Mouse (Mus musculus): Measurements from ENCODE around the gene Dnajc12. TPM values are rescaled to one million over a fixed set of nuclear protein-coding genes. Genes with fewer than 3 reads are reported as not detected.
"Not testable (repeated sequence)": the region's sequence is repeated elsewhere in the genome, so short reads cannot be mapped to it uniquely, and the experiment has no call there.

Gene Dnajc12
- total RNA-seq, 1 experiment from 2014 or later: 1.7 TPM

DNA sequence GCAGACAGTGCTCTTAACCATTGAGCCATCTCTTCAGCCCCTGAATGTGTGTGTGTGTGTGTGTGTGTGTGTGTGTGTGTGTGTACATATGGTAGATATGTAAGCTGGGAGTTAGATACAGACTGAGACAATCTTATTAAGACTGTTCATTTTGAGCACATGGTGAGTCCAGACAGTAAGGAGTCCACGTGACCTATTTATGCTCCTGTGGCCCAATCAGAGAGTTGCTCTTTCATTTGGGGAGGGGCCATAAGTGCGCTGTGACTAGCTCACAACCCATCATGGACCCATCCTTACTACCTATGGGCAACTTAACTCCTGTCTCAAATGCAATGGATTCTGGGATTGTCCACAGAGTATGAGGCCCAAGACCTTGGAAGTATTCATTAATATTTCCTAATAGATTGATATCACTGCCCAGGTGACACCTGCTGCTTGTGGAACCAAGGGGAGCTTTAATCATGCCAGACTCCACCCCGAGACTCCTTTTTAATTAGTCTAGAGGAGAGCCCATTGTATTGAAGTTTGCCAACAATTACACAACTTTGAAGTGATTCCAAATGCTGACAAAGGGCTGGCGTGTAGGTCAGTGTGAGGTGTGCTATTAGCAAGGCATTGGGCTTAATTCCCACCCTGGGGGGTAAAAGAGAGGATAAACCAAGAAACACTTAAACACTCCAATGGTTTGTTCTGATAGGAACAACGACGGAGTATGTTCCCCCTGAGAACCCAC lies 3.1 kb upstream of the Dnajc12 start:
- ATAC-seq (replicated peaks in 1 of 2; ENCODE audit: insufficient read depth in 1 of 2, low FRiP score in 2 of 2, low TSS enrichment in 1 of 2, low read depth in 1 of 2, poor library complexity in 2 of 2, severe bottlenecking in 2 of 2): no peak

GRCm38 (mm10) chr10:63381498-63382280 lies 554 bp upstream of the Dnajc12 start, which contains the start of gene Sirt1:
Gene Sirt1 (minus strand): TSS chr10:63381704.
- peak; percentile 24 to 50; a peak in 3 of 4 replicates for ATAC-seq (replicated peaks in 1 of 2; ENCODE audit: insufficient read depth in 1 of 2, low FRiP score in 2 of 2, low TSS enrichment in 1 of 2, low read depth in 1 of 2, poor library complexity in 2 of 2, severe bottlenecking in 2 of 2)

DNA sequence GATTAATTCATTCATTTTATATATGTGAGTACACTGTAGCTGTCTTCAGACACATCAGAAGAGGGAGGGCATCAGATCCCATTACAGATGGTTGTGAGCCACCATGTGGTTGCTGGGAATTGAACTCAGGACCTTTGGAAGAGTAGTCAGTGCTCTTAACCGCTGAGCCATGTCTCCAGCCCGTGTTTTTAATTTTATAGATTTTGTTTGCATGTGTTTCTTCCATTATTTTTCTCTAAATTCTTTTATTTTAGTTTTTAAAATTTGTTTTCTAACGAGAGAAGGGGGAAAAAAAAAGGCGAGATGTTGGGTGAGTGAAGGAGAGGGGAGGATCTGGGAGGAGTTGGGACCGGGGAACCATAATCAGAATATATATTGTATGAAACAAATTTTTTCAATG lies 3.7 kb downstream of the Dnajc12 start:
- not testable (repeated sequence) for ATAC-seq (replicated peaks in 1 of 2; ENCODE audit: insufficient read depth in 1 of 2, low FRiP score in 2 of 2, low TSS enrichment in 1 of 2, low read depth in 1 of 2, poor library complexity in 2 of 2, severe bottlenecking in 2 of 2)

- ATAC-seq (replicated peaks in 1 of 2; ENCODE audit: insufficient read depth in 1 of 2, low FRiP score in 2 of 2, low TSS enrichment in 1 of 2, low read depth in 1 of 2, poor library complexity in 2 of 2, severe bottlenecking in 2 of 2): peak; percentile 62 to 74
These were observed 4.2 kb downstream of the Dnajc12 start for GRCm38 (mm10) chr10:63386444-63386843.

DNA sequence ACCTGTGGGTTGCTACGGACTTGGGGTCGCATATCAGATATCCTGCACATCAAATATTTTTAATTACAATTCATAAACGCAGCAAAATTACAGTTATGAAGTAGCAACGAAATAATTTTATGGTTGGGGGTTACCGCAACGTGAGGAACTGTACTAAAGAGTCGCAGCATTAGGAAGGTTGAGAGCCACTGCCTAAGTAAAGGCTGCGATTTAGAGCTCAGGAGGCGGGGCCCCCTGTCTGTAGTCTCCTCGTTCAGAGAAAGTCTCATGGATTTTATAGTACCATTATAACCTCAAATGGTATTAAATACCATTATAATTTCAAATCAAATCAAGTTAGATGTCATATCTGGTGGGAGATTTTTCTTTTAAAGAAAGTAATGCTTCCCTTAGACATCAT lies 4.7 kb downstream of the Dnajc12 start:
- no peak for ATAC-seq (replicated peaks in 1 of 2; ENCODE audit: insufficient read depth in 1 of 2, low FRiP score in 2 of 2, low TSS enrichment in 1 of 2, low read depth in 1 of 2, poor library complexity in 2 of 2, severe bottlenecking in 2 of 2)

GRCm38 (mm10) chr10:63388948-63389347 lies 6.7 kb downstream of the Dnajc12 start:
- no peak for ATAC-seq (replicated peaks in 1 of 2; ENCODE audit: insufficient read depth in 1 of 2, low FRiP score in 2 of 2, low TSS enrichment in 1 of 2, low read depth in 1 of 2, poor library complexity in 2 of 2, severe bottlenecking in 2 of 2)

DNA sequence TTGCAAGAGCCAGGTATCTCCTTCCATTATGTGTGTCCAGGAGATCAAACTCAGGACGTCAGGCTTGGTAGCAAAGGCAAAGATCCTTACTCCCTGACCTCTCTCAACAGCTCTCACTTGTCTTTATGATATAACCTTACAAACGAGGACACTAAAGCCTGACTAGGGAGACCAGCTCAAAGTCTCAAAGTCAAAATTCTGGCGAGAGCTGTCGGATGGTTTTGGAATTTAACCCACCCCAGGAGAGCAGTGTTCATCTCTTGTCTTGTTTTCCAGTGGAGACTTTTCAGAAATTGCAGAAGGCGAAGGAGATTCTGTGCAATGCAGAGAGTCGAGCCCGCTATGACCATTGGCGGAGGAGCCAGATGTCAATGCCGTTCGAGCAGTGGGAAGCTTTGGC lies 14.7 kb downstream of the Dnajc12 start:
- no peak for ATAC-seq (replicated peaks in 1 of 2; ENCODE audit: insufficient read depth in 1 of 2, low FRiP score in 2 of 2, low TSS enrichment in 1 of 2, low read depth in 1 of 2, poor library complexity in 2 of 2, severe bottlenecking in 2 of 2)

GRCm38 (mm10) chr10:63402731-63403504 lies 20.7 kb downstream of the Dnajc12 start:
- ATAC-seq (replicated peaks in 1 of 2; ENCODE audit: insufficient read depth in 1 of 2, low FRiP score in 2 of 2, low TSS enrichment in 1 of 2, low read depth in 1 of 2, poor library complexity in 2 of 2, severe bottlenecking in 2 of 2): no peak

GRCm38 (mm10) chr10:63403636-63404035 lies 21.4 kb downstream of the Dnajc12 start:
- ATAC-seq (replicated peaks in 1 of 2; ENCODE audit: insufficient read depth in 1 of 2, low FRiP score in 2 of 2, low TSS enrichment in 1 of 2, low read depth in 1 of 2, poor library complexity in 2 of 2, severe bottlenecking in 2 of 2): no peak

- peak; percentile 32 to 68; a peak in 2 of 4 replicates for ATAC-seq (replicated peaks in 1 of 2; ENCODE audit: insufficient read depth in 1 of 2, low FRiP score in 2 of 2, low TSS enrichment in 1 of 2, low read depth in 1 of 2, poor library complexity in 2 of 2, severe bottlenecking in 2 of 2)
These were observed 28.1 kb downstream of the Dnajc12 start for GRCm38 (mm10) chr10:63410162-63410956.

DNA sequence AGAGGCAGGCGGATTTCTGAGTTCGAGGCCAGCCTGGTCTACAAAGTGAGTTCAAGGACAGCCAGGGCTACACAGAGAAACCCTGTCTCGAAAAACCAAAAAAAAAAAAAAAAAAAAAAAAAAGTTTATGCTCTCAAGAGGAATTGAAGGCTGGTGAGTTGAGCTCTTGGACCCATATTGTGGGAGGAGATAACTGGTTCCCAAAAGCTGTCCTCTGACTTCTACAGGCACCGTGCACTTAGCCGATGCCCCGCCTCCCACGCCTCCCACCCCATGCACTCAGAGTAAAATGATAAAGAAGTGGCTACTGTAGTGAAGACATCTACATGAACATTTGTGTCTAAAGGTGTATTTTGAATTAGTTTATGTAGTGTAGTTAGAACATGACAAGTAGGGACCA lies 29.4 kb downstream of the Dnajc12 start:
- not testable (repeated sequence) for ATAC-seq (replicated peaks in 1 of 2; ENCODE audit: insufficient read depth in 1 of 2, low FRiP score in 2 of 2, low TSS enrichment in 1 of 2, low read depth in 1 of 2, poor library complexity in 2 of 2, severe bottlenecking in 2 of 2)

DNA sequence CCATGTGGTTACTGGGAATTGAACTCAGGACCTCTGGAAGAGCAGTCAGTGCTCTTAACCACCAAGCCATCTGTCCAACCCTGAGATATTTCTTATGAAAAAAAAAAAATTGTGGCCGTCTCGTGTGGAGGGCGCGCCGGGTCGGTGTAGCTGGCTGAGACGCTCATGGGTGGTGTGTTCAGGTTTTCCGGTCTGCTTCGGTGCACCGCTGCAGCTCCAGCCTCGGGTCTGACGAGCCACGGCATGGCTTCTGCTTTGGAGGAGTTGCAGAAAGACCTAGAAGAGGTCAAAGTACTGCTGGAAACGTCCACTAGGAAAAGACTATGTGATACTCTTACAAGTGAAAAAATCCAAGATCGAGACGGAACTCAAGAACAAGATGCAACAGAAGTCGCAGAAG lies 30.5 kb downstream of the Dnajc12 start:
- ATAC-seq (replicated peaks in 1 of 2; ENCODE audit: insufficient read depth in 1 of 2, low FRiP score in 2 of 2, low TSS enrichment in 1 of 2, low read depth in 1 of 2, poor library complexity in 2 of 2, severe bottlenecking in 2 of 2): no peak

- no peak for ATAC-seq (replicated peaks in 1 of 2; ENCODE audit: insufficient read depth in 1 of 2, low FRiP score in 2 of 2, low TSS enrichment in 1 of 2, low read depth in 1 of 2, poor library complexity in 2 of 2, severe bottlenecking in 2 of 2)
These were observed 33.0 kb downstream of the Dnajc12 start for GRCm38 (mm10) chr10:63415287-63415686.

- ATAC-seq (replicated peaks in 1 of 2; ENCODE audit: insufficient read depth in 1 of 2, low FRiP score in 2 of 2, low TSS enrichment in 1 of 2, low read depth in 1 of 2, poor library complexity in 2 of 2, severe bottlenecking in 2 of 2): peak; percentile 71 to 73; a peak in 2 of 4 replicates
These were observed 33.6 kb downstream of the Dnajc12 start for GRCm38 (mm10) chr10:63415850-63416249.

DNA sequence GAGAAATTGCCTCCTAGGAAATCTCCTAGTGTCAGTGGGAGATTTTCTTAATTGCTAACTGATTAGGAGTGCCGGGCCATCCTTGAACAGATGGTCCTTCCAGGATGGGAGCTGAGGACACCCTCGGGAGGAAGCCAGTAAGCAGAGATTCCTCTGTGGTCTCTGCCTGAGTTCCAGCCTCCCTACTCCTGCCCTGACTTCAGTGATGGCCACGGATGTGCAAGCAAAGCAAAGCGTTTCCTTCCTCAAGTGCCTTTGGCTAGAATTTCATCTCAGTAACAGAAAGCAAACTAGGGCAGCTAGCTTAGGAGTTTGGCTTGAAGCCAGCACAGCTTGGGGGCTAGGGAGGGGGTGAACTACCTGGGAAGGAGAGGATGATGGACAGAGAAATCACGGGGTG lies 34.8 kb downstream of the Dnajc12 start:
- ATAC-seq (replicated peaks in 1 of 2; ENCODE audit: insufficient read depth in 1 of 2, low FRiP score in 2 of 2, low TSS enrichment in 1 of 2, low read depth in 1 of 2, poor library complexity in 2 of 2, severe bottlenecking in 2 of 2): no peak; a peak in 1 of 4 replicates

GRCm38 (mm10) chr10:63421739-63422735 lies 39.8 kb downstream of the Dnajc12 start, which contains the start of gene Gm7075:
Gene Gm7075 (minus strand): TSS chr10:63421789.
- ATAC-seq (replicated peaks in 1 of 2; ENCODE audit: insufficient read depth in 1 of 2, low FRiP score in 2 of 2, low TSS enrichment in 1 of 2, low read depth in 1 of 2, poor library complexity in 2 of 2, severe bottlenecking in 2 of 2): peak; percentile 48 to 52; a peak in 1 of 4 replicates
